Mouse (Mus musculus): ENCODE results near the gene Zfp668.

DNA sequence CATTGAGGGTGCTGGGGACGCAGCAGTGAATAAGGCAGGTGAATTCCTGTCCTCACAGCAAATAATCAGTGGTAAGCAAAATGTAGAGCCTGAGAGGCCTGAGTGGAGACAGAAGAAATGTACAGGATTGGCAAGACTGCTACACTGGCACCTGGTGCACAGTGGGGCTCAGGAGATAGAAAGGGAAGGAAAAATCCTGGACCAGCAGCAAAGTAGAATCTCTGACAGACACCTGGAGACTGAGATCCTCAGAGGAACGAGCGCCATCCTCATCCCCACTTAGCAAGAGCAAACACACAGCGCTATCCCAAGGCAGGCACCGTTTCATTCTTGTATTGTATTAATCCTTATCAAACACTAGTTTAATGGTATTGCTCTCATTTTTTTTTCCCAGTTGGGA lies 39.2 kb downstream of the Zfp668 start:
- TF ChIP-seq POLR2A (IDR thresholded peaks at IDR 0.05; ENCODE audit: borderline replicate concordance, extremely low read depth, insufficient read depth, insufficient read length, poor library complexity, severe bottlenecking) = no peak
- no peak for TF ChIP-seq CTCF (IDR thresholded peaks at IDR 0.05; ENCODE audit: borderline replicate concordance, extremely low read depth, insufficient read depth, insufficient read length)

Data from brain, embryonic 14.5 days (tissue).